Mouse (Mus musculus): ENCODE data around the gene Emb. TPM values are rescaled to one million over a fixed set of nuclear protein-coding genes. Genes with fewer than 3 reads are reported as not detected.
"Not testable (repeated sequence)": the region's sequence is repeated elsewhere in the genome, so short reads cannot be mapped to it uniquely, and the experiment has no call there.

Gene Emb
- 15.5 and 16.1 TPM in 2 replicates for polyA plus RNA-seq (2016; fragmentation: Nextera tagmentation; extraction: Ambion mirVana)

GRCm38 (mm10) chr13:117208236-117208635 is at the start of gene Emb:
Emb (plus strand) TSS chr13:117208536.
- Histone ChIP-seq H3K27ac (no peak within 1 kb of the TSS), H3K4me2 (replicated peaks) (no peak within 1 kb of the TSS), H3K4me1 (no peaks in the 10 kb centered on the region), H3K4me3 (no peak within 1 kb of the TSS), H3K36me3 (no peaks in the 10 kb centered on the region), H3K9me3 (replicated peaks) (no peaks in the 10 kb centered on the region), H3K9ac (no peak within 1 kb of the TSS), H3K27me3 (no peaks in the 10 kb centered on the region)
- WGBS, result 76% methylated on average over 6 of the region's 6 CpGs
- no peak for ATAC-seq (ENCODE audit: low FRiP score)

GRCm38 (mm10) chr13:117163906-117164305 is 44.4 kb upstream of the Emb start:
- Histone ChIP-seq H3K4me1 (no peaks in the 10 kb centered on the region), H3K4me3 (no peak overlapping the region), H3K27me3 (no peaks in the 10 kb centered on the region), H3K9me3 (replicated peaks) (no peaks in the 10 kb centered on the region), H3K36me3 (no peaks in the 10 kb centered on the region), H3K4me2 (replicated peaks) (no peak overlapping the region), H3K9ac (no peak overlapping the region), H3K27ac (no peak overlapping the region)
- ATAC-seq (ENCODE audit: low FRiP score), result no peak
- 91% methylated on average over 5 of the region's 5 CpGs for WGBS

- WGBS, result 93% methylated on average over 8 of the region's 8 CpGs
These were observed 43.3 kb upstream of the Emb start for GRCm38 (mm10) chr13:117165071-117165470.

GRCm38 (mm10) chr13:117180912-117181311 is 27.4 kb upstream of the Emb start:
- not testable (repeated sequence) for H3K4me1 ChIP-seq; H3K27me3 ChIP-seq; H3K9me3 ChIP-seq (replicated peaks); H3K36me3 ChIP-seq; ATAC-seq (ENCODE audit: low FRiP score); H3K27ac ChIP-seq; H3K4me3 ChIP-seq; H3K4me2 ChIP-seq (replicated peaks); H3K9ac ChIP-seq
- WGBS, result 58% methylated on average over 3 of the region's 3 CpGs

More at GRCm38 (mm10) chr13:117165071-117165470, 43.3 kb upstream of the Emb start:
- no peaks in the 10 kb centered on the region for H3K9me3 ChIP-seq (replicated peaks)
- no peak overlapping the region for H3K27ac ChIP-seq
- no peaks in the 10 kb centered on the region for H3K36me3 ChIP-seq
- no peak overlapping the region for H3K4me2 ChIP-seq (replicated peaks)
- no peaks in the 10 kb centered on the region for H3K27me3 ChIP-seq
- no peak overlapping the region for H3K4me3 ChIP-seq
- no peak overlapping the region for H3K9ac ChIP-seq
- H3K4me1 ChIP-seq, result no peaks in the 10 kb centered on the region
- no peak for ATAC-seq (ENCODE audit: low FRiP score)

GRCm38 (mm10) chr13:117183288-117183687 is 25.0 kb upstream of the Emb start:
- WGBS, result 82% methylated on average over 6 of the region's 6 CpGs
- no peak for ATAC-seq (ENCODE audit: low FRiP score)
- no peaks in the 10 kb centered on the region for H3K9me3 ChIP-seq (replicated peaks)

GRCm38 (mm10) chr13:117185329-117185728 is 23.0 kb upstream of the Emb start:
- Histone ChIP-seq H3K4me3 (no peak overlapping the region), H3K27ac (no peak overlapping the region), H3K9ac (no peak overlapping the region), H3K4me1 (no peaks in the 10 kb centered on the region), H3K27me3 (no peaks in the 10 kb centered on the region), H3K36me3 (no peaks in the 10 kb centered on the region), H3K4me2 (replicated peaks) (no peak overlapping the region), H3K9me3 (replicated peaks) (no peaks in the 10 kb centered on the region)
- ATAC-seq (ENCODE audit: low FRiP score), result no peak
- 72% methylated on average over 6 of the region's 6 CpGs for WGBS

More at GRCm38 (mm10) chr13:117183288-117183687, 25.0 kb upstream of the Emb start:
- Histone ChIP-seq H3K27ac (no peak overlapping the region), H3K9ac (no peak overlapping the region), H3K4me3 (no peak overlapping the region), H3K4me1 (no peaks in the 10 kb centered on the region), H3K4me2 (replicated peaks) (no peak overlapping the region), H3K27me3 (no peaks in the 10 kb centered on the region), H3K36me3 (no peaks in the 10 kb centered on the region)

GRCm38 (mm10) chr13:117192161-117192560 is 16.2 kb upstream of the Emb start:
- H3K27me3 ChIP-seq, result no peaks in the 10 kb centered on the region
- H3K4me3 ChIP-seq, result no peak overlapping the region
- WGBS, result 85% methylated on average over 5 of the region's 5 CpGs

GRCm38 (mm10) chr13:117193422-117193983 is 14.8 kb upstream of the Emb start:
- no peak overlapping the region for H3K4me3 ChIP-seq
- no peaks in the 10 kb centered on the region for H3K4me1 ChIP-seq
- no peak overlapping the region for H3K27ac ChIP-seq
- ATAC-seq (ENCODE audit: low FRiP score), result no peak
- no peak overlapping the region for H3K4me2 ChIP-seq (replicated peaks)
- no peak overlapping the region for H3K9ac ChIP-seq
- no peaks in the 10 kb centered on the region for H3K9me3 ChIP-seq (replicated peaks)
- 72% methylated on average over 7 of the region's 7 CpGs for WGBS
- H3K27me3 ChIP-seq, result no peaks in the 10 kb centered on the region
- no peaks in the 10 kb centered on the region for H3K36me3 ChIP-seq

More at GRCm38 (mm10) chr13:117192161-117192560, 16.2 kb upstream of the Emb start:
- no peak overlapping the region for H3K27ac ChIP-seq
- H3K9ac ChIP-seq, result no peak overlapping the region
- H3K36me3 ChIP-seq, result no peaks in the 10 kb centered on the region
- H3K4me1 ChIP-seq, result no peaks in the 10 kb centered on the region
- no peak overlapping the region for H3K4me2 ChIP-seq (replicated peaks)
- no peaks in the 10 kb centered on the region for H3K9me3 ChIP-seq (replicated peaks)
- no peak for ATAC-seq (ENCODE audit: low FRiP score)

GRCm38 (mm10) chr13:117195569-117196495 is 12.5 kb upstream of the Emb start:
- no peak for ATAC-seq (ENCODE audit: low FRiP score)
- no peaks in the 10 kb centered on the region for H3K9me3 ChIP-seq (replicated peaks)
- WGBS, result 87% methylated on average over 13 of the region's 13 CpGs
- no peaks in the 10 kb centered on the region for H3K27me3 ChIP-seq
- H3K4me3 ChIP-seq, result no peak overlapping the region
- no peak overlapping the region for H3K27ac ChIP-seq
- H3K4me2 ChIP-seq (replicated peaks), result no peak overlapping the region
- H3K36me3 ChIP-seq, result no peaks in the 10 kb centered on the region
- H3K9ac ChIP-seq, result no peak overlapping the region
- H3K4me1 ChIP-seq, result no peaks in the 10 kb centered on the region

GRCm38 (mm10) chr13:117197666-117198065 is 10.7 kb upstream of the Emb start:
- WGBS, result 98% methylated on average over 2 of the region's 2 CpGs
- no peaks in the 10 kb centered on the region for H3K27me3 ChIP-seq
- no peak overlapping the region for H3K4me2 ChIP-seq (replicated peaks)
- H3K4me1 ChIP-seq, result no peaks in the 10 kb centered on the region
- no peak overlapping the region for H3K4me3 ChIP-seq
- H3K27ac ChIP-seq, result no peak overlapping the region
- no peak for ATAC-seq (ENCODE audit: low FRiP score)
- no peaks in the 10 kb centered on the region for H3K9me3 ChIP-seq (replicated peaks)
- no peak overlapping the region for H3K9ac ChIP-seq
- no peaks in the 10 kb centered on the region for H3K36me3 ChIP-seq

GRCm38 (mm10) chr13:117198402-117199083 is 9.8 kb upstream of the Emb start:
- no peaks in the 10 kb centered on the region for H3K27me3 ChIP-seq
- ATAC-seq (ENCODE audit: low FRiP score), result no peak
- no peaks in the 10 kb centered on the region for H3K9me3 ChIP-seq (replicated peaks)

GRCm38 (mm10) chr13:117202755-117203471 is 5.4 kb upstream of the Emb start:
- Histone ChIP-seq H3K4me1 (no peaks in the 10 kb centered on the region), H3K9me3 (replicated peaks) (no peaks in the 10 kb centered on the region), H3K27me3 (no peaks in the 10 kb centered on the region), H3K27ac (no peak overlapping the region), H3K4me2 (replicated peaks) (0 out of 2 replicates have a peak overlapping the region, but pooled peaks have one; percentile 11), H3K4me3 (no peak overlapping the region), H3K9ac (no peak overlapping the region), H3K36me3 (no peaks in the 10 kb centered on the region)
- ATAC-seq (ENCODE audit: low FRiP score), result peak; percentile 62; the same call in 1 of the 2 replicates
- 45% methylated on average over 19 of the region's 22 CpGs for WGBS

More at GRCm38 (mm10) chr13:117198402-117199083, 9.8 kb upstream of the Emb start:
- no peaks in the 10 kb centered on the region for H3K4me1 ChIP-seq
- H3K4me2 ChIP-seq (replicated peaks), result no peak overlapping the region
- 89% methylated on average over 7 of the region's 7 CpGs for WGBS
- no peak overlapping the region for H3K9ac ChIP-seq
- no peaks in the 10 kb centered on the region for H3K36me3 ChIP-seq
- H3K27ac ChIP-seq, result no peak overlapping the region
- no peak overlapping the region for H3K4me3 ChIP-seq

Measured in hindbrain, embryonic 12.5 days (tissue).